15 mouse cellular contexts compared by ENCODE assay signal in genomic region chr1:36804259-36804658, GRCm38 (mm10). TPM values are rescaled to one million over a fixed set of nuclear protein-coding genes. Genes with fewer than 3 reads are reported as not detected.
"Had no signal": no experiment of that assay in that cellular context is flagged by ENCODE, and none has a peak within 500 bp of the region (broad histone marks: within the 10 kb centered on the region; RNA-seq: fewer than 3 reads in every experiment).

No protein-coding gene starts in this region.

- H3K27ac ChIP-seq: kidney, embryonic 15.5 days; left cerebral cortex, adult 2 months; liver, embryonic 13.5 days had no signal

- H3K9ac ChIP-seq: kidney, embryonic 15.5 days; liver, embryonic 13.5 days had no signal

- H3K27me3 ChIP-seq: kidney, embryonic 15.5 days; liver, embryonic 13.5 days had no signal

- DNase-seq: kidney, postnatal 10 days; kidney, postnatal 4 days; liver, embryonic 13.5 days; lung, adult 2 months; lung, postnatal 14 days; lung, postnatal 4 days; midbrain, embryonic 14.5 days; right cerebral cortex, adult 18-20 months; right cerebral cortex, postnatal 14 days; spleen, adult 18-20 months; thymus, adult 18-20 months; thymus, postnatal 36 days had no signal

- H3K9me3 ChIP-seq: kidney, embryonic 15.5 days; liver, embryonic 13.5 days had no signal

- H3K4me1 ChIP-seq: kidney, embryonic 15.5 days; liver, embryonic 13.5 days had no signal

- H3K4me3 ChIP-seq: kidney, embryonic 15.5 days; left cerebral cortex, adult 2 months; liver, embryonic 13.5 days had no signal

- H3K4me2 ChIP-seq: kidney, embryonic 15.5 days; liver, embryonic 13.5 days; midbrain, embryonic 11.5 days had no signal

RNA-seq across cellular contexts. Expression of gene Zap70, which starts 42.7 kb away (rescaled TPM):
- polyA plus RNA-seq: liver, embryonic 13.5 days had no signal
